Comparison of ENCODE assay signal across 10 mouse cellular contexts in genomic region chr11:85615421-85615820, GRCm38 (mm10).
DNase-seq lines count a peak whose midpoint lies in the region; ATAC-seq and TF ChIP-seq lines count a peak whose summit lies in the region.
"Had no signal": no experiment of that assay in that cellular context is flagged by ENCODE, and none has a peak within 500 bp of the region (broad histone marks: within the 10 kb centered on the region; RNA-seq: fewer than 3 reads in every experiment).

No protein-coding gene starts in this region.

- H3K4me1 ChIP-seq in lung, embryonic 14.5 days (ENCODE audit: insufficient read depth): peaks cover 39% of the 10 kb centered on the region
- peaks cover 4% of the 10 kb centered on the region; the same call in 1 of the 2 replicates for H3K4me1 ChIP-seq in forebrain, embryonic 11.5 days (replicated peaks; ENCODE audit: control insufficient read depth, insufficient read depth, low read length)

- WGBS in lung, embryonic 14.5 days: 17% methylated on average over 7 of the region's 7 CpGs
- 73% methylated on average over 7 of the region's 7 CpGs for WGBS in forebrain, embryonic 11.5 days

- H3K27me3 ChIP-seq in lung, embryonic 14.5 days (ENCODE audit: insufficient read depth, low read length): no peaks in the 10 kb centered on the region
- no peaks in the 10 kb centered on the region for H3K27me3 ChIP-seq in forebrain, embryonic 11.5 days (ENCODE audit: control insufficient read depth, insufficient read depth, low read length)
- H3K27me3 ChIP-seq: embryonic facial prominence, embryonic 15.5 days had no signal

- peak overlapping the region; percentile 58 for H3K27ac ChIP-seq in lung, embryonic 14.5 days (ENCODE audit: low read depth)
- H3K27ac ChIP-seq in forebrain, embryonic 11.5 days (ENCODE audit: low read depth, low read length): no peak overlapping the region
- H3K27ac ChIP-seq: embryonic facial prominence, embryonic 15.5 days; hindbrain, embryonic 10.5 days had no signal

- ATAC-seq in hematopoietic stem cell, adult 5-6 weeks (replicated peaks in 1 of 2; ENCODE audit: insufficient read depth in 1 of 2, low FRiP score in 2 of 2, low TSS enrichment in 1 of 2, low read depth in 1 of 2, poor library complexity in 2 of 2, severe bottlenecking in 2 of 2): peak; percentile 27 to 32; a peak in 2 of 4 replicates
- ATAC-seq in lung, embryonic 14.5 days (ENCODE audit: insufficient read depth): no peak; the same call in 1 of the 2 replicates
- ATAC-seq in forebrain, embryonic 11.5 days (replicated peaks; ENCODE audit: low FRiP score): no peak

- H3K36me3 ChIP-seq in lung, embryonic 14.5 days (ENCODE audit: insufficient read depth): no peaks in the 10 kb centered on the region
- no peaks in the 10 kb centered on the region for H3K36me3 ChIP-seq in forebrain, embryonic 11.5 days (ENCODE audit: control insufficient read depth, insufficient read depth, low read length)
- H3K36me3 ChIP-seq: embryonic facial prominence, embryonic 15.5 days; hindbrain, embryonic 10.5 days had no signal

- no peak overlapping the region for H3K4me3 ChIP-seq in lung, embryonic 14.5 days (ENCODE audit: low read depth, low read length)
- H3K4me3 ChIP-seq in forebrain, embryonic 11.5 days (ENCODE audit: low read depth, low read length): no peak overlapping the region
- H3K4me3 ChIP-seq: embryonic facial prominence, embryonic 15.5 days; hindbrain, embryonic 10.5 days; megakaryocyte, embryonic 14.5 days had no signal

- no peaks in the 10 kb centered on the region for H3K9me3 ChIP-seq in lung, embryonic 14.5 days (ENCODE audit: low read depth, low read length)
- no peaks in the 10 kb centered on the region for H3K9me3 ChIP-seq in forebrain, embryonic 11.5 days (ENCODE audit: control insufficient read depth, low read length)
- H3K9me3 ChIP-seq: embryonic facial prominence, embryonic 15.5 days; hindbrain, embryonic 10.5 days; megakaryocyte, embryonic 14.5 days had no signal

- DNase-seq in adrenal gland, postnatal 36 days: peak; percentile 44 to 56
- DNase-seq in gastrocnemius, postnatal 10 days: peak; percentile 18
- DNase-seq in lung, embryonic 14.5 days: peak; percentile 59
- no peak for DNase-seq in right cerebral cortex, adult 18-20 months
- no peak for DNase-seq in ovary, postnatal 10 days (ENCODE audit: low spot score)
- no peak for DNase-seq in forebrain, embryonic 11.5 days (ENCODE audit: low spot score)

- H3K9ac ChIP-seq in lung, embryonic 14.5 days: no peak overlapping the region
- H3K9ac ChIP-seq in forebrain, embryonic 11.5 days (ENCODE audit: low read length): no peak overlapping the region
- H3K9ac ChIP-seq: embryonic facial prominence, embryonic 15.5 days had no signal

- TF ChIP-seq CTCF in lung, embryonic 14.5 days (IDR thresholded peaks at IDR 0.05; ENCODE audit: low read depth): no peak

- H3K4me2 ChIP-seq in lung, embryonic 14.5 days: no peak overlapping the region
- no peak overlapping the region for H3K4me2 ChIP-seq in forebrain, embryonic 11.5 days (ENCODE audit: low read depth, low read length, severe bottlenecking)
- H3K4me2 ChIP-seq: embryonic facial prominence, embryonic 15.5 days had no signal

Comparison
In these comparisons a context has a peak if more than half of its experiments do, and no peak if none do; other contexts are left out.
1. DNase-seq: peak in adrenal gland, postnatal 36 days (2 of 2), gastrocnemius, postnatal 10 days (single experiment) and lung, embryonic 14.5 days (single experiment); none in right cerebral cortex, adult 18-20 months (single experiment), ovary, postnatal 10 days (single experiment) and forebrain, embryonic 11.5 days (single experiment).
2. ATAC-seq: peak in hematopoietic stem cell, adult 5-6 weeks (2 of 2); none in lung, embryonic 14.5 days (single experiment) and forebrain, embryonic 11.5 days (single experiment).